Mouse (Mus musculus) heart, adult 2 months (tissue): ENCODE measurements at regions not wholly inside any gene's neighbourhood (a gene's known extent, or its start where the extent isn't known, plus 50 kb on each side); places are given as distances from the start of the nearest gene placed in this dataset.

Experiments
- DNase-seq, 2 experiments: peaks; one replicate each; pipeline ENCODE4 v3.0.0; 2021
- H3K27ac ChIP-seq: fragments of 200-600 bp; 2 replicates; pipeline ENCODE4 v1.8.1; 2022
- H3K27me3 ChIP-seq: fragments of 200-500 bp; 2 replicates; pipeline ENCODE4 v1.6.1; 2012; ENCODE audit warnings: mild to moderate bottlenecking, low read length, inconsistent platforms, mixed read lengths; ENCODE audit not compliant: control insufficient read depth, insufficient read depth
- H3K36me3 ChIP-seq: fragments of 200-500 bp; 2 replicates; pipeline ENCODE4 v1.6.1; 2012; ENCODE audit warnings: low read length, inconsistent platforms; ENCODE audit not compliant: control insufficient read depth, insufficient read depth
- H3K4me1 ChIP-seq: fragments of 200-500 bp; 2 replicates; pipeline ENCODE4 v1.6.1; 2011; ENCODE audit warnings: low read length; ENCODE audit not compliant: control insufficient read depth, insufficient read depth
- H3K4me3 ChIP-seq: fragments of 200-600 bp; 2 replicates; pipeline ENCODE4 v1.8.1; 2022
- H3K79me2 ChIP-seq: fragments of 200-500 bp; replicated peaks from 2 replicates; pipeline ENCODE4 v1.6.1; 2012; ENCODE audit warnings: mild to moderate bottlenecking, inconsistent platforms, low read length, moderate library complexity, mixed read lengths; ENCODE audit not compliant: control insufficient read depth, insufficient read depth
- H3K9ac ChIP-seq: fragments of 200-500 bp; 2 replicates; pipeline ENCODE4 v1.6.1; 2012; ENCODE audit warnings: low read depth, mild to moderate bottlenecking, control low read depth, inconsistent platforms, low read length, mixed read lengths
- CTCF ChIP-seq: fragments of 200-600 bp; IDR thresholded peaks from 2 replicates; pipeline ENCODE4 v1.8.1; 2022; ENCODE audit warnings: antibody characterized with exemption, mild to moderate bottlenecking, moderate library complexity
- EP300 ChIP-seq: fragments of 200-500 bp; IDR thresholded peaks from 2 replicates; pipeline ENCODE4 v1.6.1; 2011; ENCODE audit warnings: low read depth, low read length, control low read depth; ENCODE audit not compliant: insufficient read depth
- POLR2A ChIP-seq: fragments of 200-500 bp; IDR thresholded peaks from 2 replicates; pipeline ENCODE4 v1.6.1; 2011; ENCODE audit warnings: mild to moderate bottlenecking, low read depth, low read length, control low read depth; ENCODE audit not compliant: insufficient read depth
- WGBS: fragments of 180-500 bp; shearing (Covaris S2); methylation state at CpG from one replicate; pipeline ENCODE4 v1.1.7; 2018; 5-methylcytosine and 5-hydroxymethylcytosine counted together
- intact Hi-C: fragments of 180-260 bp; cut with DNase I; formaldehyde crosslinking; loops from one replicate; pipeline ENCODE4 v1.15.1; 2025

DNA sequence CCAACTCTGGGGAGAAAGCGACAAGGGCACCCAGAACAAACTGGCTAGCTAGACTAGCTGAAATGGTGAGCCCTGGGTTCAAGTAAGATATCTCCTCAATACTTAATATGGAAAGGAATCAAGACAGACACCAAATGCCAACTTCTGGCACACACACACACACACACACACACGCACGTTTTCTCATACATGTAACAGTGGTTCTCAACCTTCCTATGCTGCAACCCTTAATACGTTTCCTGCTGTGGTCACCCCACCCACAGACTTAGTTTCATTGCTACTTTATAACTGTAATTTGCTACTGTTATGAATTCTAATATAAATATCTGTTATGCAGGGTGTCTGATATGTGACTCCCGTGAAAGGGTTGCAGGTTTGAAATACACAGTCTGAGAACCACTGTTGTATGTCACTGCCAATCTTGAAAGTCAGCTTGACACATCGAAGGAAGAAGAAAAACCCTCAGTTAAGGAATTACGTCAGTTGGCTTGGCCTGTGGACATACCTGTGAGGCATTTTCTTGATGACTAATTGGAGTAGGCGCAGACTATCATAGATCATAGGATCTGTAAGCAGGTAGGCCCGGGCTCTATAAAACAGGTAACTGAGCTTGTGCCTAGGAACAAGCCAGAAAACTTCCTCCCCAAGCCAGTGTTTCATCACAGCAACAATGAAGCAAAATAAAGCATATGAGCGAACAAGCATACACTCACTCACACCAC is 59.0 kb upstream of the Cd180 start:
- TF ChIP-seq CTCF: no peak
- no peak for TF ChIP-seq EP300
- TF ChIP-seq POLR2A: no peak
- no peak for DNase-seq
- H3K79me2 ChIP-seq: no peaks in the 10 kb centered on the region
- no peak overlapping the region for H3K9ac ChIP-seq
- intact Hi-C loops: no loop called here
- H3K4me3 ChIP-seq: no peak overlapping the region
- 93% methylated on average over 10 of the region's 10 CpGs for WGBS
- H3K4me1 ChIP-seq: no peaks in the 10 kb centered on the region
- H3K27ac ChIP-seq: no peak overlapping the region
- H3K27me3 ChIP-seq: no peaks in the 10 kb centered on the region
- no peaks in the 10 kb centered on the region for H3K36me3 ChIP-seq

DNA sequence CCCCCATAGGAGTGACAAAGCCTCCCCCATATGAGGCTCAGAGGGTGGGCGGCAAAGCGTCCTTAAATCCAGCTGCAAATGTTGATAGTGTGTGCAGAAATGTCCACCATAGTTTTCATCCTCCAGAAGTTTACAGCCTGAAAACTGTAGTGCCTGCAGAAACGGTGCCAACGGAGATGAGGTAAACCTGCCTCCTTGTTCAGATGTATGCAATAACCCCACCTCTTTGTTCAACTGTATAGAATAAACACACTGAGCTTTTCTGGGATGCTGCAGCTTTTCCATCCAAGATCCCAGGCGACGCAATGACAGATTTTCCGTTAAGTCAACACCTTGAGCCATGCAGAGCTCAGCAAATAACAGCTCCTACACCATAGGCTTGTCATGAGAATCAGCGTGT is 57.3 kb upstream of the Cd180 start:
- Histone ChIP-seq H3K27ac (no peak overlapping the region), H3K4me1 (no peaks in the 10 kb centered on the region), H3K36me3 (no peaks in the 10 kb centered on the region), H3K9ac (no peak overlapping the region), H3K79me2 (no peaks in the 10 kb centered on the region), H3K27me3 (no peaks in the 10 kb centered on the region), H3K4me3 (no peak overlapping the region)
- TF ChIP-seq POLR2A (no peak), CTCF (no peak), EP300 (no peak)
- no peak for DNase-seq
- intact Hi-C loops: no loop called here
- WGBS: 78% methylated on average over 8 of the region's 8 CpGs

DNA sequence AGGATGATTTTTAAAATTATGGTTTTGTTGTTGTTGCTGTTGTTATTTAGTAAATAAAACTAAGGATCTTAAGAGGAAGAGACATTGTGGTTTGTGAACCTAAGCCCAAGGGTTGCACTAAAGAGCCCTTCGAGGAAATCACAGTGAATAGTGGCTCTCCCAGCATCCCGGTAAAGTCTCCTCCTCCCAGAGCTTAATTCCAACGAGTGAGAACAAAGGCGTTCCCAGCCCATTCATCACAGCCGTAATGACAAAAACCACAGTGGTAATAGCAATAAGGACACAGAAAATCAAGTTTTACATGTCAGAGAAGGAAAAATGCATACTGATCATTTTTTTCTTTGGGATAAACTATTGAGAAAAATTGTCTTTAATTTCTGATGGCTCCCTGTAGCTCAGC is 56.3 kb upstream of the Cd180 start:
- H3K27ac ChIP-seq: no peak overlapping the region
- WGBS: 47% methylated on average over 5 of the region's 5 CpGs
- no peaks in the 10 kb centered on the region for H3K36me3 ChIP-seq
- TF ChIP-seq CTCF: no peak
- no peak for TF ChIP-seq POLR2A
- no peak for TF ChIP-seq EP300
- no peak overlapping the region for H3K9ac ChIP-seq
- no peaks in the 10 kb centered on the region for H3K79me2 ChIP-seq
- H3K27me3 ChIP-seq: no peaks in the 10 kb centered on the region
- intact Hi-C loops: no loop called here
- H3K4me3 ChIP-seq: no peak overlapping the region
- no peaks in the 10 kb centered on the region for H3K4me1 ChIP-seq
- DNase-seq: no peak

DNA sequence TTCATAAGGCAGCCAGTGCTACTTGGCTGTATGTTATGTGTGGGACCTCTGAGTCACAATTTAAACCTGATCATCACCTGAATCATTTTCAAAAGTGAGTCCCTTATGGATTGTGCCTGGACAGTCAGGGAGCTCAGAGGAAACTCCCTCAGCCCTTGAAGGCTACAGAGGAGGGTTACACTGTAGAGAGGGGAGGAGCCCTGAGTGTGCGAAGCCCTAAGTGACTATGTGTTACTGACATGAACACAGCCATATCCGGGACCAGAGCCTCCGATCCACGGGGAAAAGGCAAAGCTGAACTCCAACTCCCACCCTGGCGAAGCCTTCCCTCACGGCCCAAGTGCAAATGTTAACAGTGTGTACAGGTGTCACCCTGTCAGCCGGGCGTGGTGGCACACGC is 53.7 kb upstream of the Cd180 start:
- no peaks in the 10 kb centered on the region for H3K36me3 ChIP-seq
- H3K79me2 ChIP-seq: no peaks in the 10 kb centered on the region
- H3K27ac ChIP-seq: no peak overlapping the region
- TF ChIP-seq CTCF (no peak), EP300 (no peak), POLR2A (no peak)
- H3K27me3 ChIP-seq: no peaks in the 10 kb centered on the region
- H3K4me3 ChIP-seq: no peak overlapping the region
- 88% methylated on average over 9 of the region's 9 CpGs for WGBS
- no peak overlapping the region for H3K9ac ChIP-seq
- no peak for DNase-seq
- intact Hi-C loops: loop anchor here (10.0 kb wide), 5 partner anchors 125 to 915 kb away; no protein-coding TSS in a partner anchor
- peaks cover 2% of the 10 kb centered on the region; the same call in 1 of the 2 replicates for H3K4me1 ChIP-seq

DNA sequence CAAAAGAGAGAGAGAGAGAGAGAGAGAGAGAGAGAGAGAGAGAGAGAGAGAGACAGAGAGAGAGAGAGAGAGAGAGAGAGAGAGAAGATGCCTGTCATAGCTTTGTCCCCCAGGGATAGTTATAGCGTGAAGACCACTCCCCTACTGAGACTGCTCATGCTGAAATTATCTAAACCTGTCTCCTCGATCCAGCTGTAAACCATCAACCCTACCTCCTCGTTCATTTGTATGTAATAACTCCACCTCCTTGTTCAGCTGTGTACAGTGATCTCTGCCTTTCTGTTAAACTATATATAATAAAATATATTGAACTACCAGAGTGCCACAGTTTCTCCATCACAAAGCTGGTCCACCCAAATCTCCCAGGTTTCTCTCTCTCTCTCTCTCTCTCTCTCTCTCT is 53.2 kb upstream of the Cd180 start:
- H3K27ac ChIP-seq: no peak overlapping the region
- no peak for TF ChIP-seq CTCF
- no peak for TF ChIP-seq EP300
- no peak for TF ChIP-seq POLR2A
- no peak overlapping the region for H3K9ac ChIP-seq
- H3K36me3 ChIP-seq: no peaks in the 10 kb centered on the region
- H3K79me2 ChIP-seq: no peaks in the 10 kb centered on the region
- no peaks in the 10 kb centered on the region for H3K27me3 ChIP-seq
- DNase-seq: no peak
- H3K4me1 ChIP-seq: peaks cover 3% of the 10 kb centered on the region; the same call in 1 of the 2 replicates
- H3K4me3 ChIP-seq: no peak overlapping the region
- WGBS: 70% methylated on average over 3 of the region's 3 CpGs
- intact Hi-C loops: loop anchor here (10.0 kb wide), 5 partner anchors 125 to 915 kb away; no protein-coding TSS in a partner anchor
